Mouse (Mus musculus) gonadal fat pad, adult 2 months (tissue): ENCODE results near the gene Bbs4. TPM values are rescaled to one million over a fixed set of nuclear protein-coding genes. Genes with fewer than 3 reads are reported as not detected.
"Not testable (repeated sequence)": the region's sequence is repeated elsewhere in the genome, so short reads cannot be mapped to it uniquely, and the experiment has no call there.

Source experiments
- DNase-seq: peaks from one replicate; pipeline ENCODE4 v3.0.0-alpha.2; 2012; ENCODE audit warnings: low read depth
- polyA plus RNA-seq: library from polyadenylated mRNA; depleted of rRNA; stranded (reverse); fragments of >200 nt; gene quantifications from 2 replicates; pipeline ENCODE4 v1.2.3, GENCODE M21; 2012; rRNA removed

Gene Bbs4
- 4.1 and 4.5 TPM in 2 replicates for polyA plus RNA-seq

DNA sequence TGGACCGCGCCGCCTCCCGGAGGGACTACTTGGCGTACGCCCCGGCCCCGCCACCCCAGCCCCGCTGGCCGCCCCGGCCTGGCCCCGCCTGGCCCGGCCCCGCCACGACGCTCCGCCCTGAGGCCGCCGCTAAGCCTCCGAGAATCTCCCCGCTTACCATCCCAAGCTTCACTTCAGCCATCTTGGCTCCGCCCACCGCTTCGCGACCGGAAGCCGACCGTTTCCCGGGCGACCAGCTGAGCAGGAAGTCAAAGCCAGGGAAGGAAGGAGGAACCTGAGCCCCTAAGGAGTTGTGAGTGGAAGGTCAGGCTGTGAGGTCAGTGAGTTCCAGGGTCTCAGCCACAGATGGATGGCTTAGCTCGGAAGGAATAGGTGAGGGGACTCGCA lies at the start of gene Bbs4:
TSS of gene Bbs4 (minus strand) at position 256 of the 387 bp plus-strand sequence.
- no peak for DNase-seq

DNA sequence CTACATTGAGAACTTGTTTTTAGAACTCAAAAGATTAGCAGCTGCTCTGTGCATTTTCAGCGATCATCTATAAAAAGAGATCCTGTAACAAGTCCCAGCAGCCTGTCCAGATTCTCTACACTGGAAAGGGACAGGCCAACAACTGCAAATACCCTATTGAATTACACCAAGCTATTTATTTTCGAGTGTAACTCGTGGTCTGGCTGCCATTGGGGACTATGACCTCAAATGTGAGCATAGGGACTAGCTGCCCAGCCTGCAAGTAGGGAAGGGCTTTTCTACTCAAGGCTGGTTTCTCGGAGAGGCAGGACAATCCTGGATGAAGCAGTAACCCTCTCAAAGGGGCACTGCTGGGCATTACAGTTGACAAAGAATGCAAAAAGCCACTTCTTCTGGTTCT lies 35.8 kb upstream of the Bbs4 start:
- DNase-seq = no peak

DNA sequence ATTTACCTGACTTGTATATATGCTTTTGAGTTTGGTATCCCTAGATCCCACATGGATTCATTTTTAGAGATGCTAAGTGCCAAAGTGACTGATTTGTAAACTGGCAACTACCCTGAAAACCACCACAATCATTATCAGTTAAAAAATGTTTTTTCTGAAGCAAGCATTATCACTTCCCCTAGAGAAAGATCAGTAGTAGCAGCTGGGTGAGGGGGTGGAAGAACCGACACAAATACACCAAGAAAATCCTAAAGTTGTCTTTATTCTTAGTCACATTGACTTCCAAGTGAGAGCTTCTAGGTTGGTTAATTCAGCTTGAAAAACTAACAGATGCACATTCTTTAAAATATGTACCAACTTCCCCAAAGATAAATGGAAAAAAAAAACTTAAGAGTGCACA lies 35.0 kb upstream of the Bbs4 start:
- no peak for DNase-seq

DNA sequence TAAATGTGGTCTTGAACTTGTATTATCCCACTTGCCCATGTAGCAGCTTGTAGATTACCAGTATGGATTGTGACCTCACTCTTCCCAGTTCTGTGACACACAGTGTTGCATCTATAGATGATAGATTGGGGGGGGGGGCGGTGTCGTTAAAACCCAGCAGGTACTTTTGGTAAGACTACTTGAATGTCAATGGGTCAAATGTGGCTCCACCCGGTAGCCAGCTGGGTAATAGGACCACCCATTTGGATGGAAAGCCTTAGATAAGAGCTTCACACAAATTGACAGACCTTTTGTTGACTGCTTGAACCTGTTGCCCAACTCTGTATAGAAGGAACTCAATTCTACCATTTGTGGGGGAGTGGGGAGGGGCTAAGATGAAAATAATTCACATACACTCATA lies 34.2 kb upstream of the Bbs4 start:
- no peak for DNase-seq

DNA sequence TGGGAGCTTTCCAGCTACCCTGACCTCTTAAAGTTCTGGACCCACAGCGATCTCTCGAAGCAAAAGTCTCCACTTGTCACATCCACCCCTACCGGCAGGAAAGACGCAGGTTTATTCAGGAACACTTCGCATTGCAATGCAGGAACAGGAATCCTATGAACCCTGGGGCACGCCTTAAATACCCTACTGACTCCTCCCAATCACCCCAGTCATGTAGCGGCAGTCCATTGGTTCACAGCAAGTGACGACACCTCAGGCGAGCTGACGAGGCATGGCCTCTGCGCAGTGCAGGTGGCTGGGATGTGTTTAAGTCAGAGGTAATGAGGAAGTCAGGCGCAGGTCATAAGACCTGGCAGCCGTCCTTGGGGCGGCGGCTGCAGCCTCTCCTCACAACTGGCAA lies 22.3 kb upstream of the Bbs4 start:
- DNase-seq = no peak

DNA sequence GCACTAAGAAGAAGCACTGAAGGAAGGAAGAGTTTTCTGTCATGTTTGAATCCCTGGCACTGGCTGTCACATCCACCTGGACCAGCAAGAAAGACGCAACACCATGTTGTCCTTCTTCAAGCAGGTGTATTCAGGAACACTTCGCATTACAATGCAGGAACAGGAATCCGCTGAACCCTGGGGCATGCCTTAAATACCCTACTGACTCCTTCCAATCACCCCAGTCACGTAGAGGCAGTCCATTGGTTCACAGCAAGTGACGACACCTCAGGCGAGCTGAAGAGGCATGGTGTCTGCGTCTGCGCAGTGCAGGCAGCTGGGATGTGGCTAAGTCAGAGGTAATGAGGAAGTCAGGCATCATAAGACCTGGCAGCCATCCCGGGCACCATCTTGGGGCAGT lies 16.3 kb upstream of the Bbs4 start:
- no peak for DNase-seq

DNA sequence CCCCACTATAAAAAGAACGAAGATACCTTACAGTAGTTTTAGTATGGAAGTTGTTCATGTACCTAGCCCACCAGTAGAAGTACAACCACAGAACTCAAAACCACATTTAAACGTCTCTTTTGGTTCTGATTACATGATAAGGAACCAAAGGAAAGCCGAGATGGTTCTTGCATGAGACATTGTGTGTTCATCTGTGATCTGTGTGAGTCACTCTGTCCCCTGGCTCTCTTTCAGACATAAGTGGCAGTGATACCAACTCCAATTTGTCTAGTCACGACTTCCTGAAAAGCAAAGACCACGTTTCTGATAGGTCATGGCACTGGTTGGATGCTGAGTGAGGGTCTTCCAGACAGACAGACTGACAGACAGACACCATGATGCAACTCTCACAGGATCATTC lies 15.9 kb upstream of the Bbs4 start:
- no peak for DNase-seq

DNA sequence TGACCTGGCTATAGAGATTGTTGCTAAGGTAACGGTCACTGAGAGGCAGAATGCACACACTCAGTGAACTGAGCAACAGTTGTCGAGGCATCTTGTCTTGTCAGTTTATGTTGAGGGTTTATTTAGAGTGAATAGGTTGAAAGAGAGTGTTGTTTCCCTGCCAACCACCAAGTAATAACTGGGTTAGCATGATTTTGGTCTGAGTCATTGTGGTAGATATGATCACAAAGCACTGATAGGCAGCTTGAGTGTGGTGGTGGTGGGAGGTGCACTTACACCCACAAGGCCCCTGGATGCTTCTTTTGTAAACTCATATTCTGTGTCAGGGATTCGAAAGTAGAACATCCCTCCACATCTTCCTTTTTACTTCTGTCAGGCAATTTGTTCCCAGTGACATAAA lies 7.2 kb upstream of the Bbs4 start:
- not testable (repeated sequence) for DNase-seq

DNA sequence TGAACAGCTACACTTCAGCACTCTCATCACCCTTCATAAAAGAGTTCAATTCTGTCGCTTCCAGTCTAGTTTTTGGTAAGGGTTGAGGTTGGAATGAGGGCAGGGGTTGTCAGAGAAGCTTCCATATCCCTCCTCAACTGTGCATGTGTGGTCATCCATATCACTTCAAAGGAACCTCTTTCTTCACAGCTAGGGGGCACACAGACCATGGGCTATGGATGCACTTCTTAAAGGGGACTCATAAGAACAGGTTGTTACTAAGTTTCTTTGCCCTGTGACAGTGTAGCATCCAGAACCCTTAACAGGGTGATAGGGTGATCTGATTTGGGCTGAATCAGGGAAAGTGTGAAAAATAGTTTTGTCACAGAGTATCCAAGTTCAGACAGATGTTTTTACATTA lies 4.7 kb upstream of the Bbs4 start:
- not testable (repeated sequence) for DNase-seq

DNA sequence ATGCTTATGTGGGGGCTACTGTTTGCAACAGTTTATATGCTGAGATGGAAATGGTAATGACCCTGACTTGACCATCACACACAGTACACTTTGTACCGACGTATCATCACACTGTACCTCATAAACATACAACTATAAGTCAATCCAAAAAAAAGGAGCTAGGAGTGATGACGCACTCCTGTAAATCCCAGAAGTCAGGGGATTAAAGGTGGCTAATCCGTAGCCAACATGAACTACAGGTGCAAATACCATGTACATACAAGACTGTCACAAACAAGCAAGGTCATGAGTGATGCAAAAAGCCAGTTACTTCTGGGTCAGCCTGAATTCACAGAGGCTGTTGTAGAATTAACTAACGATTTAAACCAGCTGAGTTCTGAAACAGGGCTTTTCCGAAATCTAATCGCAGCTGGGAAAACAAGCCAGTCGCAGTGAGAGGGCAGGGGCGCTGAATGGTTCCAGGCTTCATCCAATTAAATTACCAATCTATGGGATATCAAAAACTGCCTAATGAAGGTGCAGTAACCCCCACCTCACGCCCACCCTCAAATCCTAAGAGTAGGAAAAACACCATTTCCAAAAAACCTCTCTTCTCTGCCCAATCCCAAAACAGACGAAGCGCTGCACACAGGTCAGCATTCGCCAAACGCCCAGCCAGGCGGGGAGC lies 589 bp downstream of the Bbs4 start:
- no peak for DNase-seq

DNA sequence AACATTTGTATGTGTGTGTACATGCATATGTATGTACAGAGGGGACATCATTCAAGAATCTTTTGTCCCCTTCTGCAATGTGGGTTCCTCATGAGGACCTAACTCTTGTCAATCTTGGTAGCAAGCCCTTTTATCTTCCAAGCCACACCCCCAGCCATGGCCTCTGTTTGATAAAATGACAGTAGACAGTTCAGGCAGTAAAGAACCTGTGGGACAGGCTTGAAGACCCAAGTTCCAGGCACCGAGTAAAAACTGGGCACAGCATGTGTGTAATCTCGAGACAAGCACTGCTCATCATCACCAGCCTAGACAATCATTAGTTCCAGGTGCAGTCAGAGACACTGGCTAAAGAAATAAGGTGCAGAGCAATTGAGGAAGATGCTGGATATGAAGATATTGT lies 7.1 kb downstream of the Bbs4 start:
- no peak for DNase-seq

DNA sequence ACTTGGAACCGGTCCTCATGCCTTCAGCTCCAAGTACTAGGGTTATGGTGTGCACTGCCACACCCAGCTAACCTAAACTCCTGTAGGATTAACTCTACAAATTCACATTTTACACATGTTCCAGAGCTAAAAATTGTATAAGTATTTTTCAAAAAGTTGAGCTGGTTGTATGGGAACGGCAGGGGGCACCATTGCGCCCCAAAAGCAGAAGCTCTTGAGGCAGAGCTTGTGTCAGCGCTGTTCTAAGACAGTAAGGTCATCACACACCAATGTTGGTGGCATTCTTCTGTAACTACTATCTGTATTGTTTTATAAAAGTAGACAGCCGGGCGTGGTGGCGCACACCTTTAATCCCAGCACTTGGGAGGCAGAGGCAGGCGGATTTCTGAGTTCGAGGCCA lies 13.3 kb downstream of the Bbs4 start:
- no peak for DNase-seq

DNA sequence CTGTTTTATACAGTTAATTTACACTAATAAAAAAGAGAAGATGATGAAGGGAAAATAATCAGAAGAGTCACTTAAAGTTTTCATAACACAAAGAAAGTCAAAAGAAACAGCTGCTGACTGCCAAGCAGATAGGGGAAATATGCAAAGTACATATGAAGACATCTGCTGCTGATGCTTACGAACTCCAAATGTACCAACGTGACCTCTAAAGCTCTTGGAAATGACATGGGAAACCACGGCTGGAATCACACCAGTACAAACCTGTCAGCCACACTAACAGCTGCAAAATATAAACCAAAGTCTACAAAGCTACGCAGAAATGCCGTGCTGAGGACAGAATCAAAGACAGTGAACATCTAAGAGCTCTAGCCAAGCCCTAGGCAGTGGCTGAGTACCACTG lies 14.2 kb downstream of the Bbs4 start:
- DNase-seq = no peak

DNA sequence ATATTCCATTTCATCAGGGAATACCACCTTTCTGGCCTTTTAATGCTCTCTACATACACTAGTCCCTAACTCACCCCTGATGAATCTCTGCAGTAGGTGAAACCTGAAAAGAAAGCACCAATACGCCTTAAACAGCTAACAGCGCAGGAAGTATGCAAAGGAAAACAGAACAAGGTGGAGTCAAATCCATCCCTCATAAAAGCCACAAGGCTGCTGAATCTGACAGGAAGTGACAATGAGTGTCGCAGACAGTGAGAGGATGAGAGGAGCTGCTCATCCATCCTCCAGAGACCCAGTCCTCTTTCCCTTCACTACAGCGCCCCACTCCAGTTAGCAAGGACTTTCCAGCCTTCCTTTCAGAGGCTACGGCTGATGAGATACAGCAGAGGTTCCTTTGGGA lies 14.9 kb downstream of the Bbs4 start:
- no peak for DNase-seq

DNA sequence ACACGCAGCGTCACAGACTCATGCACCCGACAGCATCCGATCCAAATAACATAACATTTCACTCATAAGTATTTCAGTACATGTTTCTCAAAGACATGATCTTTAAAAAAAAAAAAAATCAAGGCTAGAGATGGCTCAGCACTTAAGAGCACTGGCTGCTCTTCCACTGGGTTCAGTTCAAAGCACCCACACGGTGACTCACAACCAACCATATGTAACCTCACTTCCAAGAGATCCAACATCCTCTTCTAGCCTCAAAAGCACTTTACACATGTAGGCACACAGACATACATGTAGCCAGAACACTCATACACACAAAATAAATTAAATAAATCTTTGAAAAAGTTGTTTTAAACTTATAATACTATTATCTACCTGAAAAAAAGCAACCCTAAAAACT lies 15.4 kb downstream of the Bbs4 start:
- DNase-seq = no peak

DNA sequence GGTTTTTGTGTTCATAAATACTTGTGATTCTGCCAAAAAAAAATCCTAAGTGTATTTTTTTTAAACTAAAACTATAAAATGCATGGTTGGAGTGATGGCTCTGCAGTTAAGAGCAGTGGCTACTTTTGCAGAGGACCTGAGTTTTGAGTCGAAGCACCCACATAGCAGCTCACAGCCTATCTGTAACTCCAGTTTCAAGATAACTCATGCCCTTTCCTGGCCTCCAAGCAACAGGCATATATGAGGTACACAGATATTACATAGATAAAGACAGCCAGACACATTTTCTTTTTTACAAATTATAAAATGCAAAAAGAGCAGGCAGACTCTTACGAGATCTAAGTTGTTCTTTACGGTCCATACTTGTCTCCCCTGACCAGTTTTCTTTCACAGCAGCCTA lies 16.8 kb downstream of the Bbs4 start:
- no peak for DNase-seq

DNA sequence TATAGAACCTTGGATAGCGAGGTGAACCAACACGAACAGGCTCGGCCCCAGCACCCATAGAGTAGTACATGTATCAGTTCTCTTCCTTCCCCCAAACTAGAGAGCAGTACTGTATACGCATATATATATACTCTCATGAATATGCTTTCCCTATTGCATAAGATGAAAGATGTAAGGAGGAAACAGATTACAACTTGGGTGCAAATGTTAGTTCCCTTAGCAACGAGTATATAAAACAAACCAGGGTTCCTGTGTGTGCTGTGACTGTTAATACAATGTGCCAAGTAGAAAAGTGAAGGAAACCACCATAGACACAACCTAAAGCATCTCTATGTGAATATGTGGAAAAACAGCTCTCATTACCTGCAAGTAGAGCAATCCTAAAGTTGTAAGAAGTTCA lies 23.3 kb downstream of the Bbs4 start:
- DNase-seq = no peak

DNA sequence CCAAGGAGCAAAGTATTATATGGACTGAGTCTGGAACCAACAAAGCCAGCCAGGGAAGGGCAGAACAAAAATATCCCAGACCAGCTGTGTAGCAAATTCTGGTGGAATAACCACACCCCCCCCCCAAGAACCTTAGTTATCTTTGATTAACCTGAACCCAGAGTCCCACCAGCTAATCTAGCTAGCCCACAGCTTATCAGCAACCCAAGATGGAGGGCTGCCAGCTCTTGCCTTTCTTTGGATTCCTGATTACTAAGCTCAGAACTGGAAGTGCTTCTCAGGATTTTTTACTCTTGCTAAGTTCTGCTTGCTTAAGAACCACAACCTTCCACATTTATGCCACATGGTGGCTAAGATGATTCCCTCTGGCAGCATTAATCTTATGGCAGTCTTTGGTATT lies 29.0 kb downstream of the Bbs4 start:
- DNase-seq = no peak

DNA sequence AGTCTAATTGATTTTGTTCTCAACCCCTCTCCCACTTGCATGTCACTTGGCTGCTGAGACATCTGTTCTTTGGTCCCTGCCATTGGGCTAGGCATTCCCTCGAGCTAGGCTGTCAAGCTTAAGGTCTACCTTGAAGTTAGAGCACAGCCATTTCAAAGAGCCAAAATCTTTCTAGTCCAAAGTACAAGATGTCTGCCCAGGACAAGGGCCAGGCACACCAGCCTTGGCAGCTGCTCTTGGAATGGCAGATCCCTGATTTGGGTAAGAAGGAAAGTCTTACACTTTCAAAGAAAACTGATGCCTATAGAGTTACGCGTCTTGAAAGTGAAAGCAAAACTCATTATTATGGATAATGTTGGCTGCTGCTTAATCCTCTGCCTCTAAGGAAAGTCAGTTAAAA lies 37.1 kb downstream of the Bbs4 start:
- no peak for DNase-seq

DNA sequence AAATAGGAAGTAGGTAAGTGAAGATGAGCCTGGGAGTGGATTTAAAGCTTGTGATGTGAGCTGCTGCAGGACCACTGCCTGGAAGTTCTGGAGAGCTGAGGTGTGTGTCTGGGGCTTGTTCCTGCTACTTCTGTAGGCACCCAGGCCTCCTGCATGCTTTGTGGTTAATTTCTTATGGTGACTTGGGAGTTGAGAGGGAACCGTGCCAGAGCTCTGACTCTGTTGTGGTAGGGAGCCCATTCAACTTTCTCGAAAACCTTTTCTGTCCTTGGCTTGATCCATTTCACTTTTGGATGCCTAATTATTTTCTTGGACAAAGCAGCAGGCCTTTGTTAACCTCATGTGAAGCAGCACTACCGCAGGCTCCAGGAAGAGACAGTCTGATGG lies 42.0 kb downstream of the Bbs4 start:
- DNase-seq = no peak

DNA sequence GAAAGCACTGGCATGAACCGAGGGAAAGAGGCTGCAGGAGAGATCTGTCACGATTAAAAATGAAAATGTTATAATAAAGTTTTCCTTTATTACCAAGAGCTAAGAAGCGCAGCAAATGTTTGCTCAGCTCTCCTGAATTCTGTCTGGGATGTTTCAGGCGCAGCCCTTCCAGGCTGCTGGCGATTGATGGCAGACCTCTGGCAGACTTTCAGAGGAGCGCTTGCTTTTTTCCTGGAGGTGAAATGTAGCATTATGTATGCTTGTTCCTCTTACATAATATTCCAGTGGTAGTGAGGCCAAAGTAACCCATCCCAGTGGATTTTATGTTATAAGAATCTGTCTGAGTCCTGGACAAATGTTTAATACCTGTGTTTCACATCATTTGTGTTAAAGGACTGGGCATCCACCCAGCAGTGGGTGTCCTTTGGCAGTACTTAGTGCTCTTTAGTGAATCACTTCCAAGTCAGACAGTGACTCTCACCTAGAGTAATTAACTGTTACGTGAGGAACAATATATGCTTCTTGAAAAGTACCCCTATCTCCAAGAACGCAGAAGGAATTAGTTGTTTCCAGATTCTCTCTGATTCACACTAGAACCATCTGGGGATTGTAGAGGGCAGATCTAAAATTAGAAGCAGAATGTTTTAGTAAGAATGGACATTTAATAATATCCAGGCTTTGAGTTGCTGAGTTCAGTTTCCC lies 42.6 kb downstream of the Bbs4 start:
- no peak for DNase-seq

DNA sequence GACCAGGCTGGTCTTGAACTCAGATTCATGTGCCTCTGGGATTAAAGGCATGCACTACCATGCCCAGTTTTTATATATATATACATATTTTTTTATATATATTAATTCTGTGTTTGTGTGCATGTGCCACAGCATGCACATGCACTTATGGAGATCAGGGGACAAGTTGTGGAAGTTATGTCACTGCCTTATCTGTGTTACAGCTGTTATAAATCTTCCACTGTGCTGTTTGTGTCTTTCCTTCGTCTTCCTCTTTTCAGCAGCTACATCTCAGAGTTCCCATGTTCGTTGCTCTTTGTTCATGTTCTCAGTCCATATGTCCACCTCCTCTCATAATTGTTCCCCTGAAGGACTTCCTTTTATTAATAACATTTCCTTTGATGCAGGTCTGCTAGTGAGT lies 45.4 kb downstream of the Bbs4 start:
- no peak for DNase-seq

DNA sequence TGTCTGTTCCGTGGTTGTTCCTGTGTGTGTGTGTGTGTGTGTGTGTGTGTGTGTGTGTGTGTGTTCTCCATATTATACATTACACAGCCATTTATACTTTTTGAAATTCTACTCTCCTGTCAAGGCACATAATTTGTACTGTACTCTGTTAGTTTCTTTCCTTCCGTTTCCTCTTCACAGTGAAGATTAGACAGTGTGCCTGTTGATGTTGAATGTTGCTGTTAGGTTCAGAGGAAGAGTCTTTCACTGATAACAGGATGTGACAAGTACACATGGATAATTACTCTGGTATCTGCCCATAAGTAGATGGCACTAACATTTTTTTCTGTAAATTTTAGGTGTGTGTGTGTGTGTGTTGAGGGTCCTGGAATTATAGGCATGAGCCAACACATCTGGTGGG lies 56.9 kb downstream of the Bbs4 start:
- DNase-seq = no peak

DNA sequence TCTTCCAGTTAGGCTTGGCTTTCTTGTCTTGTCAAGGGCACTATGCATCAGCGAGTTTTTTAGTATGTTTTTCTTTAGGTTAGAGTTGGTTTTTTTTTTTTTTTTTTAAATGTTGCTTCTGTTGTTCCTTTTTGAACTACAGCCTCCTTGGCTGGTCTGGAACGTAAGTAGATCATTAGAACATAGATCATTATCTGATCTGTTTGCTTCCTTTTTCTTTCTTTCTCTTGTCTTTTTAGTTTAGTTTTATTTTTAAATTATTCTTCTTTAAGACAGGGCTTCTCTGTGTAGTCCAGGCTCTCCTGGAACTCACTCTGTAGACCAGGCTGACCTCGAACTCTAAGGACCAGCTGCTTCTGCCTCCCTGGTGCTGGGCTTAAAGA lies 60.8 kb downstream of the Bbs4 start:
- DNase-seq = no peak
